Mouse (Mus musculus) heart, postnatal 0 days (tissue): Measurements from ENCODE around the gene Bcl2l2.

Experiments
- CTCF ChIP-seq: IDR thresholded peaks from 2 replicates; pipeline ENCODE4 v1.5.1; 2016; ENCODE audit warnings: antibody characterized with exemption, control low read depth, low read depth
- EP300 ChIP-seq: IDR thresholded peaks from 2 replicates; pipeline ENCODE4 v1.6.1; 2016; ENCODE audit warnings: antibody characterized with exemption, low read depth

GRCm38 (mm10) chr14:54897445-54897844, 14.3 kb downstream of the Bcl2l2 start:
- TF ChIP-seq CTCF (no peak), EP300 (no peak)
